Mouse (Mus musculus) MEL (cell line): ENCODE data around the gene Unc45b.
A peak's percentile ranks its signal among the peaks of the same experiment; 100 is the strongest.

ENCODE experiments used
- CTCF ChIP-seq, 3 experiments: IDR thresholded peaks in 2 of 3; conservative IDR thresholded peaks in 1 of 3; 2 replicates each; pipeline ENCODE4 v1.5.1; 2011 to 2012; ENCODE audit warnings: low read length in 3 of 3, low read depth in 2 of 3, mild to moderate bottlenecking in 2 of 3, improper control_type of control experiment in 1 of 3, inconsistent platforms in 1 of 3, mixed read lengths in 1 of 3, moderate library complexity in 1 of 3; ENCODE audit not compliant: control insufficient read depth in 1 of 3, insufficient read depth in 1 of 3, poor library complexity in 1 of 3, severe bottlenecking in 1 of 3
- EP300 ChIP-seq, 2 experiments: IDR thresholded peaks; 2 replicates each; pipeline ENCODE4 v1.6.1; 2011; ENCODE audit warnings: improper control_type of control experiment in 2 of 2, low read length in 2 of 2, low read depth in 1 of 2, mild to moderate bottlenecking in 1 of 2
- MAFK ChIP-seq: IDR thresholded peaks from 2 replicates; pipeline ENCODE4 v1.6.1; 2011; ENCODE audit warnings: low read depth, mild to moderate bottlenecking, low read length, improper control_type of control experiment, borderline replicate concordance
- POLR2AphosphoS2 ChIP-seq: IDR thresholded peaks from 2 replicates; pipeline ENCODE4 v1.6.1; 2011; ENCODE audit warnings: low read length, improper control_type of control experiment
- SMC3 ChIP-seq: IDR thresholded peaks from 2 replicates; pipeline ENCODE4 v1.6.1; 2011; ENCODE audit warnings: low read depth, low read length, improper control_type of control experiment
- ZKSCAN1 ChIP-seq: IDR thresholded peaks from 2 replicates; pipeline ENCODE4 v1.6.1; 2012; ENCODE audit warnings: low read depth, mild to moderate bottlenecking, inconsistent platforms, low read length, improper control_type of control experiment, moderate library complexity
- ZMIZ1 ChIP-seq: IDR thresholded peaks from 2 replicates; pipeline ENCODE4 v1.6.1; 2012; ENCODE audit warnings: low read depth, mild to moderate bottlenecking, inconsistent platforms, low read length, improper control_type of control experiment, moderate library complexity
- ZNF384 ChIP-seq: IDR thresholded peaks from 2 replicates; pipeline ENCODE4 v1.6.1; 2012; ENCODE audit warnings: low read depth, mild to moderate bottlenecking, inconsistent platforms, low read length, improper control_type of control experiment

DNA sequence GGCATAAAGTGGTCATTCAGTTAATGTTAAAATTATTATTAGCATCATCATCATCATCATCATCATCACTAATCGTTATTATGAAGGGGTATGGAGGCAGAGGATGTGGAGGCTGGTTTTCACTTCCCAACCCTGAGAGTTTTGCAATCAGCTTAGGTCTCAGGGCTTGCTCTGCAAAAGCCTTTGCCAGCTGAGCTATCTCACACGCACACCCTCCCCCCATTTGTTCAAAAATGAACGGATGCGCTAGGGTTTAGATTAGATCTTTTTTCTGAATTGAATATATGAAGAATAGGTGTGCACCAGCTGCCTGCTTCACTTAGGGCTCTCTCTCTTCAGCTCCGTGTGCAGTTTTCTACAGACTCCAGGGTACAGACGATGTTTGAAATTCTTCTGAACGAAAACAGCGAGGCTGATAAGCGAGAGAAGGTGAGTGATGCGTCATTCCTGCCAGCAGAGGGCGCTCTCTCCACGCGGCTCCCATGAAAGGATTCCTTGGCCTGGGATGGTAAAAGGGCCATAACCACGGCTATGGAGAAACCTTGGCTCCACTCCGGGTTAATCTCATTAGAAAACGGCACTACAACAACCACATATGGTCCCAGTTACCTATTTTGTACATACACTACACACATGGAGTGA lies 4.5 kb downstream of the Unc45b start:
- peak; percentile 97 to 100 (median 99) for TF ChIP-seq CTCF (IDR thresholded peaks at IDR 0.05 in 2 of 3, conservative IDR thresholded peaks at IDR 0.05 in 1 of 3; ENCODE audit: control insufficient read depth in 1 of 3, insufficient read depth in 1 of 3, low read depth in 2 of 3, low read length in 3 of 3, poor library complexity in 1 of 3, severe bottlenecking in 1 of 3)
- no peak for TF ChIP-seq MAFK
- TF ChIP-seq EP300 (IDR thresholded peaks at IDR 0.05; ENCODE audit: low read depth in 1 of 2, low read length in 2 of 2): no peak
- no peak for TF ChIP-seq POLR2AphosphoS2
- TF ChIP-seq SMC3: peak; percentile 99
- TF ChIP-seq ZNF384: no peak
- no peak for TF ChIP-seq ZMIZ1
- no peak for TF ChIP-seq ZKSCAN1
